Mouse (Mus musculus) embryonic facial prominence, embryonic 13.5 days (tissue): Measurements from ENCODE around the gene Gm45062. TPM values are rescaled to one million over a fixed set of nuclear protein-coding genes. Genes with fewer than 3 reads are reported as not detected.
"Not testable (repeated sequence)": the region's sequence is repeated elsewhere in the genome, so short reads cannot be mapped to it uniquely, and the experiment has no call there.

Source experiments
- ATAC-seq: fragments of 200-750 bp; cut with Nextera tagmentation; 2 replicates; pipeline ENCODE4 v1.8.0; 2017; ENCODE audit warnings: low read depth; ENCODE audit not compliant: insufficient number of reproducible peaks, insufficient read depth, low FRiP score, low TSS enrichment
- H3K27ac ChIP-seq: fragments of 300-500 bp; sonication (generic); 2 replicates; pipeline ENCODE4 v1.5.1; 2015; ENCODE audit warnings: moderate library complexity, mild to moderate bottlenecking, inconsistent platforms
- H3K27me3 ChIP-seq: fragments of 300-500 bp; sonication (generic); 2 replicates; pipeline ENCODE4 v1.6.1; 2015; ENCODE audit warnings: mild to moderate bottlenecking, inconsistent platforms
- H3K36me3 ChIP-seq: fragments of 300-500 bp; sonication (generic); 2 replicates; pipeline ENCODE4 v1.6.1; 2015; ENCODE audit warnings: mild to moderate bottlenecking, inconsistent platforms
- H3K4me1 ChIP-seq: fragments of 300-500 bp; sonication (generic); 2 replicates; pipeline ENCODE4 v1.6.1; 2015; ENCODE audit warnings: inconsistent platforms
- H3K4me2 ChIP-seq: fragments of 300-500 bp; sonication (generic); 2 replicates; pipeline ENCODE4 v1.6.1; 2015; ENCODE audit warnings: moderate library complexity, mild to moderate bottlenecking, inconsistent platforms
- H3K4me3 ChIP-seq: fragments of 300-500 bp; sonication (generic); 2 replicates; pipeline ENCODE4 v1.5.1; 2015; ENCODE audit warnings: mild to moderate bottlenecking, inconsistent platforms
- H3K9ac ChIP-seq: fragments of 300-500 bp; sonication (generic); 2 replicates; pipeline ENCODE4 v1.6.1; 2015; ENCODE audit warnings: mild to moderate bottlenecking, inconsistent platforms
- H3K9me3 ChIP-seq: fragments of 300-500 bp; sonication (generic); 2 replicates; pipeline ENCODE4 v1.6.1; 2016; ENCODE audit warnings: inconsistent platforms
- WGBS: fragments of 180-500 bp; shearing (Covaris S2); methylation state at CpG from one replicate; pipeline ENCODE4 v1.1.7; 2015; ENCODE audit warnings: mixed read lengths; 5-methylcytosine and 5-hydroxymethylcytosine counted together
- polyA plus RNA-seq: library from polyadenylated mRNA; unstranded; fragments of >200 nt; fragmentation: Nextera tagmentation; extraction: Ambion mirVana; gene quantifications from 2 replicates; pipeline ENCODE4 v1.2.1, GENCODE M21; 2015

Gm45062 gene
- polyA plus RNA-seq, 1 experiment from 2014 or later = 10.0 TPM

- ATAC-seq = no peak
Observed at GRCm38 (mm10) chr6:8524717-8525116, 265.5 kb downstream of the Gm45062 start.

GRCm38 (mm10) chr6:8531104-8531894 is 272.0 kb downstream of the Gm45062 start:
- 80% methylated on average over 4 of the region's 4 CpGs for WGBS
- Histone ChIP-seq H3K4me3 (no peak overlapping the region), H3K9me3 (no peaks in the 10 kb centered on the region), H3K36me3 (no peaks in the 10 kb centered on the region), H3K9ac (no peak overlapping the region), H3K4me2 (no peak overlapping the region), H3K27ac (no peak overlapping the region), H3K27me3 (no peaks in the 10 kb centered on the region), H3K4me1 (no peaks in the 10 kb centered on the region)
- no peak for ATAC-seq

More at GRCm38 (mm10) chr6:8524717-8525116, 265.5 kb downstream of the Gm45062 start:
- no peak overlapping the region for H3K4me3 ChIP-seq
- no peaks in the 10 kb centered on the region for H3K27me3 ChIP-seq
- no peaks in the 10 kb centered on the region for H3K9me3 ChIP-seq
- 86% methylated on average over 5 of the region's 5 CpGs for WGBS
- no peak overlapping the region for H3K9ac ChIP-seq
- no peak overlapping the region for H3K27ac ChIP-seq
- H3K36me3 ChIP-seq = no peaks in the 10 kb centered on the region
- H3K4me2 ChIP-seq = no peak overlapping the region
- no peaks in the 10 kb centered on the region for H3K4me1 ChIP-seq

- Histone ChIP-seq H3K27me3 (no peaks in the 10 kb centered on the region), H3K4me3 (no peak overlapping the region), H3K36me3 (no peaks in the 10 kb centered on the region), H3K9me3 (no peaks in the 10 kb centered on the region), H3K4me2 (no peak overlapping the region), H3K27ac (no peak overlapping the region), H3K4me1 (no peaks in the 10 kb centered on the region), H3K9ac (no peak overlapping the region)
- ATAC-seq = no peak
- 81% methylated on average over 2 of the region's 2 CpGs for WGBS
Observed at GRCm38 (mm10) chr6:8536944-8537343, 277.7 kb downstream of the Gm45062 start.

- H3K4me1 ChIP-seq, H3K4me2 ChIP-seq, H3K4me3 ChIP-seq, H3K9ac ChIP-seq, H3K27ac ChIP-seq, ATAC-seq, H3K27me3 ChIP-seq, H3K9me3 ChIP-seq: not testable (repeated sequence)
- peaks cover 11% of the 10 kb centered on the region; the same call in 1 of the 2 replicates for H3K36me3 ChIP-seq
- WGBS = 85% methylated on average over 4 of the region's 4 CpGs
Observed at GRCm38 (mm10) chr6:8541531-8541930, 282.3 kb downstream of the Gm45062 start.

- no peaks in the 10 kb centered on the region for H3K9me3 ChIP-seq
- ATAC-seq = no peak
- H3K9ac ChIP-seq = no peak overlapping the region
- peaks cover 13% of the 10 kb centered on the region; the same call in 1 of the 2 replicates for H3K36me3 ChIP-seq
- no peak overlapping the region for H3K4me2 ChIP-seq
- no peak overlapping the region for H3K27ac ChIP-seq
- no peaks in the 10 kb centered on the region for H3K27me3 ChIP-seq
- WGBS = 95% methylated on average over 5 of the region's 5 CpGs
- no peaks in the 10 kb centered on the region for H3K4me1 ChIP-seq
- no peak overlapping the region for H3K4me3 ChIP-seq
Observed at GRCm38 (mm10) chr6:8544822-8545221, 285.6 kb downstream of the Gm45062 start.

GRCm38 (mm10) chr6:8545780-8546179 is 286.5 kb downstream of the Gm45062 start:
- Histone ChIP-seq H3K27me3 (no peaks in the 10 kb centered on the region), H3K9ac (no peak overlapping the region), H3K4me3 (no peak overlapping the region), H3K36me3 (peaks cover 13% of the 10 kb centered on the region; the same call in 1 of the 2 replicates), H3K27ac (no peak overlapping the region), H3K4me2 (no peak overlapping the region), H3K4me1 (no peaks in the 10 kb centered on the region), H3K9me3 (no peaks in the 10 kb centered on the region)
- 89% methylated on average over 7 of the region's 7 CpGs for WGBS
- no peak for ATAC-seq

- ATAC-seq = no peak
- H3K4me3 ChIP-seq = no peak overlapping the region
Observed at GRCm38 (mm10) chr6:8551155-8551554, 291.9 kb downstream of the Gm45062 start.

GRCm38 (mm10) chr6:8556849-8557571 is 297.8 kb downstream of the Gm45062 start:
- H3K27me3 ChIP-seq = no peaks in the 10 kb centered on the region
- H3K9me3 ChIP-seq = no peaks in the 10 kb centered on the region
- no peak overlapping the region for H3K27ac ChIP-seq
- no peak overlapping the region for H3K4me2 ChIP-seq
- peaks cover 5% of the 10 kb centered on the region for H3K36me3 ChIP-seq
- H3K9ac ChIP-seq = no peak overlapping the region
- no peaks in the 10 kb centered on the region for H3K4me1 ChIP-seq
- WGBS = 90% methylated on average over 5 of the region's 5 CpGs
- no peak overlapping the region for H3K4me3 ChIP-seq
- ATAC-seq = no peak

More at GRCm38 (mm10) chr6:8551155-8551554, 291.9 kb downstream of the Gm45062 start:
- no peaks in the 10 kb centered on the region for H3K9me3 ChIP-seq
- H3K27me3 ChIP-seq = no peaks in the 10 kb centered on the region
- no peak overlapping the region for H3K4me2 ChIP-seq
- WGBS = 91% methylated on average over 2 of the region's 2 CpGs
- no peaks in the 10 kb centered on the region for H3K4me1 ChIP-seq
- no peak overlapping the region for H3K27ac ChIP-seq
- H3K36me3 ChIP-seq = peaks cover 10% of the 10 kb centered on the region
- H3K9ac ChIP-seq = no peak overlapping the region

GRCm38 (mm10) chr6:8560682-8561081 is 301.4 kb downstream of the Gm45062 start:
- no peak overlapping the region for H3K4me3 ChIP-seq
- H3K4me1 ChIP-seq = no peaks in the 10 kb centered on the region
- no peak for ATAC-seq
- H3K4me2 ChIP-seq = no peak overlapping the region
- H3K27ac ChIP-seq = no peak overlapping the region
- H3K9me3 ChIP-seq = no peaks in the 10 kb centered on the region
- H3K27me3 ChIP-seq = no peaks in the 10 kb centered on the region
- H3K36me3 ChIP-seq = peaks cover 4% of the 10 kb centered on the region; the same call in 1 of the 2 replicates
- WGBS = 96% methylated on average over 2 of the region's 2 CpGs
- H3K9ac ChIP-seq = no peak overlapping the region

GRCm38 (mm10) chr6:8582377-8582776 is 323.1 kb downstream of the Gm45062 start:
- no peaks in the 10 kb centered on the region for H3K9me3 ChIP-seq
- 94% methylated on average over 9 of the region's 9 CpGs for whole genome bisulfite sequencing
- no peak for ATAC-seq

GRCm38 (mm10) chr6:8583892-8584291 is 324.6 kb downstream of the Gm45062 start:
- peaks cover 14% of the 10 kb centered on the region for H3K36me3 ChIP-seq
- H3K4me1 ChIP-seq = no peaks in the 10 kb centered on the region
- no peaks in the 10 kb centered on the region for H3K9me3 ChIP-seq
- H3K9ac ChIP-seq = no peak overlapping the region
- H3K4me2 ChIP-seq = no peak overlapping the region
- H3K27me3 ChIP-seq = no peaks in the 10 kb centered on the region
- no peak for ATAC-seq
- no peak overlapping the region for H3K27ac ChIP-seq
- H3K4me3 ChIP-seq = no peak overlapping the region
- WGBS = 89% methylated on average over 3 of the region's 3 CpGs

More at GRCm38 (mm10) chr6:8582377-8582776, 323.1 kb downstream of the Gm45062 start:
- no peaks in the 10 kb centered on the region for H3K27me3 ChIP-seq
- H3K4me1 ChIP-seq = no peaks in the 10 kb centered on the region
- H3K9ac ChIP-seq = no peak overlapping the region
- H3K36me3 ChIP-seq = peaks cover 14% of the 10 kb centered on the region
- H3K27ac ChIP-seq = no peak overlapping the region
- no peak overlapping the region for H3K4me3 ChIP-seq
- H3K4me2 ChIP-seq = no peak overlapping the region

- Histone ChIP-seq H3K9me3 (no peaks in the 10 kb centered on the region), H3K27me3 (no peaks in the 10 kb centered on the region), H3K9ac (no peak overlapping the region), H3K4me3 (no peak overlapping the region), H3K4me1 (no peaks in the 10 kb centered on the region), H3K4me2 (no peak overlapping the region), H3K36me3 (0 out of 2 replicates have a peak, but pooled peaks cover 6% of the 10 kb centered on the region), H3K27ac (no peak overlapping the region)
- WGBS = 92% methylated on average over 9 of the region's 9 CpGs
- ATAC-seq = no peak
Observed at GRCm38 (mm10) chr6:8591665-8592064, 332.4 kb downstream of the Gm45062 start.
